Mouse (Mus musculus) right cerebral cortex, postnatal 36 days (tissue): ENCODE results near the gene Naa35.

Experiments used
- DNase-seq, 2 experiments: peaks; one replicate each; pipeline ENCODE4 v3.0.0; 2022; ENCODE audit warnings: low spot score in 2 of 2, mixed read lengths in 1 of 2

Gene Naa35

DNA sequence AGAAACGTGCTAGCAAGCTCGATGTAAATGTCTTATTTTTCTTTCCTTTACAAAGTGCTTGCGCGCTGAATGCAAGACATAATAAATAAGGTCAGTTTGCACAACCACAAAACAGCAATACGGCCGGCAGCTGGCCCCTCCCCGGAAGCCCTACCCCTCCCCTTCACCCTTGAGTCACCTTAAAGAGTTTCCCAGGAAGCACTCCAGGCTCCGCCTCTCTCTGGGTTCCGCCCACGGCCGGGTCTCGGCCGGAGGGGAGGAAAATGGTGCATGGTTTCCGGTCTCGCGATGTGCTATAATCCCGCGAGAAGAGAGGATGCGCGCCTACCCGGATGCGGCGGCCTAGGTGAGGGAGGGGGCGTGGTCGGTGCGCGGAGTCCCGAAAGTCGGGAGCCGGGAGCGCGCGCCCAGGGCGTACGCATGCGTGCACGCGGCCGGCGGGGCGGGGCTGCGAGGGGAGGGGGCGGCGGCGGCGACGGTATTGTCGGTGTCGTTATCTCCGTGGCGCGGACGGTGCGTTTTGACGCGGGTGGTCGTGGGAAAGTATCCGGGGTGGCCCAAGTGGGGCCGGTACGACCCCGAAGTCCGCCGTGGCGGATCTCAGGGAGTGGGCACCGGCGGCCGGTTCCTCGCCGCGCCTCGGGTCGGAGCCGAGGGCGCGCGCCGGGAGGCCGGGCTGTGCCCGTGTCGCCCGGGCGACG lies at the start of gene Naa35, which contains the start of gene Agtpbp1:
Gene Naa35 (plus strand): TSS at position 313 of the 701 bp plus-strand sequence.
Gene Agtpbp1 (minus strand): TSS at position 281 of the 701 bp plus-strand sequence.
- peak; percentile 98 to 99 for DNase-seq

DNA sequence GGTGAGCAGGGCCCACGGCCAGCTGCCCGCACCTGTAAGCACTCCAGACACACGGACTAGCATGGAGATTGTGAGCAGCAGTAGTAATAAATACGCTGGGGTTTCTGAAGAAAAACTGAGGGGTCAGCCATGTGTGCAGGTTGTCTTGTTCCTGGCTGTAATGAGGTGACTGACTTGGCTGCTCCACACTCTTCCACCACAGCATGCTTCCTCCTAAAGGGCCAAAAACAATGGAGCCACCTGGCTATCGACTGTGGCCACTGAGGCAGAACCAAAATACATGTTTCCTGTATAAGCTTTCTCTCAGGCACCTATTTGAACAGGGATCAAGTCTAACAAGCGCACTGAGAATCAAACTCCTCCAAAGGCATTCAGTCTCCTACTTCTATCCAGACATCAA lies 49.3 kb upstream of the Naa35 start:
- no peak for DNase-seq

DNA sequence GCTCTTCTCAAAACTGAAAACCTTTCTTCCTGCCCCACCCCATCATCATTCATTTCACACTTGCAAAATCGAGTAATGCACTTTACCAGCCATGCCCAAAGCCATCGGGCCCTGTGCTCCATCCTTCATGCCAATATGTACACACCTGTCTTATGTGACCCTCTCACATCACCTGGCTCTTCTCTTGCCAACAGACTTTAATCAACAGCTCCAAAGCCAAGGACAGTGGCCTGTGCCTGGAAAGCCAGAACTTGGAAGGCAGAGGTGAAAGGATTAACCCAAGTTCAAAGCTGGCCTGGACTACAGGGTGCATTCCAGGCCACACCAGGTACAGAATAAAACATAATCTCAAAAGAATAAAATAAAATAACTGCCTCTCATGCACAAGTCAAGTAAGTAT lies 48.4 kb upstream of the Naa35 start:
- no peak for DNase-seq

DNA sequence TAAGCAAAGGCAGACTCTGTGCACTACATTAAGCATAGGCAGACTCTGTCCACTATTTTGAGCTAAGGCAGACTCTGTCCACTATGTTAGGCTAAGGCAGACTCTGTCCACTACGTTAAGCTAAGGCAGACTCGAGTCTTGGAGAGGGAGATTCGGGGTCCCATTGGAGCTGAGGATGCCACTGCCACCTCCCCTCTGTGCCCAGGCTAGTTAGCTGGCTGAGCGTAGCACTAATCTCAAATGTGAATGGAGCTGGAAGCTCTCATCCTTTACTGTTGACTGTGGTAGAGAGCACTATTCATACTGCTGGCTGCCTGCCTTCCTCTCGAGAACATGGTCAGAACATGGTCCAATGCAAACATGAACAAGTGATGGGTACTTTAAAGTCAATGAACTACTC lies 46.4 kb upstream of the Naa35 start:
- DNase-seq = no peak

DNA sequence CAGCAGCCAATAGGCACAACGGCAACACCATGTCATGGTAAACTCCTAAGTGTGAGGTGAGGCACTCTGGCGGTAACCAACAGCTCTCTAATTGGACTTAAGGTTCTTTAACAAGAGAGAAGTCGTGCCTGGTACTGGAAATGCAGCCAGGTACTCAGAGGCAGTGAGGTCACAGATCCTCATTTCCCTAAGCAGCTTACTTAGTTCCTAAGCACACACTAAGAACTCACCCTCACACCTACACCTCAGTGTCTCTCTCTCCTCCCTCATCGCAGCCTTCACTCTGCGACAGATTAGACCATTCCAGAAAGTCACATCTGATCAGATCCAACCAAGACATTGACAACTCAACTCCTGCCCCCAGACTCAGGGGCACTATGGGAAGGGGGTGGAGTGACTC lies 45.0 kb upstream of the Naa35 start:
- no peak for DNase-seq

DNA sequence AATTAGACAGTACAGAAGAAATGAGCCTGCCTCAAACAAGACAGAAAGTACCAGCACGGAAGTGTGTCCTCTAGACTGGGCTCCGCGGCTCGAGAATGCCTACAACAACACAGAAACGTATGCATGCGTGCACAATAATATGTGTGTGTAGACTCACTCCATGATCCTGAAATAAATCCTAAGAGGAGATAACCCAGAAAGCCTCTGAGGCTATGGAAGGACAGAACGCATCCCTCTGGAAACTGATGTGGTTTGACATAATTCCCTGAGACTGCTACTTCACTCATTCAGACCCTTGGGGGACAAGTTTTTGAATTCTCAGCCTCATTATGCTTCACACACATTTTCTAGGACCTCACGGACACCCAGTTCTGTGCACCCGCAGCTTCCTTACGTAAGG lies 42.6 kb upstream of the Naa35 start:
- no peak for DNase-seq

DNA sequence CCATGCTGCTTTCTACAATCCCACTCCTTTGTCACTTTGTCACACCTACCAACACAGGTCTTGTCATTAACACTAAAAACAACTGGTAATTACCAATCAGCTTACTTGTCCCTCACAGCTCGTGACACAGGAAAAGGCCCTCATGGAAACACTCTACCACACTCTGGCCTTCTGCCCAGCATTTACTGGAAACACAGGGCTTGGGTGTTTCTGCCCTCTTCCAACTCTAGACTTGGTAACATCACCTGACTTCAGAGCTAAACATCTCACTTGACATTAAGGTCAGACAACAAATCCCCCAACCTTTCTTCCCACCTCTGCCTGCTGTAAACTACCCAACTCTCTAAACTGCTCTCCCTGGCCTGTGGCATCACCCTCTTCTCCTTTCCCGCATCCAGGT lies 38.0 kb upstream of the Naa35 start:
- no peak for DNase-seq

DNA sequence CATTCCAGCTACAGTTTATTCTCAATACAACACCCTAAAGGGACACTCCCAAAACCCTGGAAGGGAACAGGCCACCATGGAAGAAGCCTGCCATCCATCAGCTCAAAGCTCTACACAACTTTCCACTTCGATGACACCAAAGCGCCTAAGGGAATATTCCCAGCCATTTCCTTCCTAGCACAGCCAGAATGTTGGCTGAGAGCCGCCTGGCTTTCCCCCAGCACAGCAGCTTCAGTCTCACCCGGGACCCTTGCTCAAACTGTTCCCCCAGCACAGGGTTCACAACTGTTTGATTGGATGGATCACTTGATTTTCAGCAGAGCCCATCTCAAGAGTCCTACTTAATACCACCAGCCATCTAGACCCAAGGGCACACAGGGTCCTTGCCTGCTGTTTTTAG lies 37.3 kb upstream of the Naa35 start:
- DNase-seq = no peak

DNA sequence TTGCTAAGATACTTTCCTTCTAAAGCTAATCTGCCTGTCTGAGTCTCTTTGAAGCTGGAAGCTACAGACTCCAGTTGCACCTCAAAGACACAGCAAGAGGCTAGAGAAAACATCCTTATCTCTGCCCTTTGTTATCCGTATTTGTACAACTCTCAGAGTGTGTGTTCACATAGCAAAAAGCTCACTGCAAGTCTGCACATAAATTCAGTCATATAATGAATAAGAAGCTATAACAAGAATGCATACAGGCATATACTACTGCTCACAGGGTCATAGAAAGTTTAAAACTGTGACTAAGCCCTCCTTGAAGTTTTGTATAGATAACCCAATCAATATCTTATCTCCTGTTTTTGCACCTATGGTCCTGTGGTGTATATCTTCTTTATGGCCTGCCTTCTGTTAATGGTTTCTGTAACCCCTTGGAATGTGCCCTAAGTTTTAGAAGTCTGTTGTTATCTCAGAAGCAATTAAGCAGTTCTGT lies 35.7 kb upstream of the Naa35 start:
- DNase-seq = no peak

DNA sequence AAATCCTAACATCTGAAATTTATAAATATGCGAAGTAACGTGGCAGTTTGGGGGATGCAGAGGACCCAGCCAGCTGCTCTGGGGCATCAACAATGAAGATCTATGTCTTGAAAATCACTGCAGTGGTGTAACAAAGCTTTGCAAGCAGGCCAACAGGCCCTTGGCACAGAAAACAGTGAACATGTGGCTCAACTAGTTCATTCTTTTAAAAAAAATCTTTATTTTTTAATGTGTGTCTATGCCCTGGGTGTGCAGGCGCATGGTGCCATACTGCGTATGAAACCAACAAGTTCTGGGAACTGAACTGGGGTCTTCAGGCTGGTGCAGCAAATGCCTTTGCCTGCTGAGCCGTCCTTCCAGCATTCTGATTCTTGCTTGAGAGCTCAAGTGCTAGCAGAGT lies 32.8 kb upstream of the Naa35 start:
- no peak for DNase-seq

DNA sequence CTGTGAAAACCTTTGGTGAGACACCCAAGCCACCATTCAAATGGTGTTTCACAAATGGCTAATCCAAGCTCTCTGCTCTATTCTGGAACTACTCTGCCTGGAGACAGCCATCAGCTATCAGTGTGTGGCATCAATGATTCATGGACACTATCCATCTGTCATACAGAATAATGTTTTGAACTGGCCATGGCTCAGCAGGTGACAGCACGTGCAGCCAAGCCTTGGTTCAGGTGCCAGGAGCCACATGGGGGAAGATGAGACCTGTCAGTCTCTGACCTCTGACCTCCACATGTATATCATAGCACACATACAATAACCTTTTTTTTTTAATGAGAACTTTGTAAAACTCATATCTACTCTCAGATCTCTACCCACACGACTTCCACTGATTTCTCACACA lies 32.3 kb upstream of the Naa35 start:
- no peak for DNase-seq

DNA sequence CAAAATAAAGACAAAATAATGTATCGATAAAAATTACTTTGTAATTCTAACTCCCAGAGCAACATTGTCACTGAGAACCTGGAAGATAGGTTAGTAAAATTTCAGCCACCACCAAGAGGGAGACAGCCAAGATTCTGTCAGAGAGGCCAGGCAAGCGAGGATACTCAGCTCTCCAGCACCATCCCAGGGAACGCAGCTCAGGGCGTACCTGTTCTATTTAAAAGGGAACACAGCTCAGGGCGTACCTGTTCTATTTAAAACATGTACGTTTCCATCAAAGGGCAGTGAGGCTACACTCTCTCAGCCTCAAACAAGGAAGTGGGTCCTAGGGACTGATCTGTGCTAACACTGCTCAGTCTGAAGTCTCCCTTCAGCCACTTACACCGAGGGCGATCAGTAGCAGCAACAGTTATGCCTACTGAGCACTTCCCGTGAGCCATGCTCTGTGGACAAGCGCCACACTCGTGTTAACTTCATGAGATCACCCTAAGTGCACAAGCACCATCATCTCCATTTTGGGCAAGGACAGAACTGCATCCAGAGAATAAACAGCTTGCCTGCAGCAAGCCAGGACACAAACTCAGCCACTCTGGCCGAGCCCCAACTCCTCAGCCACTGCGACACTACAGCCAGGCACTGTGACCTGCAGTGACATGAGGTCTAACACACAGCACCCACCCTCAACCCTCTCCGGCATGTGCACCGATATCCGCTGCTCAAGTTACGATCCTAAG lies 30.1 kb upstream of the Naa35 start:
- no peak for DNase-seq

DNA sequence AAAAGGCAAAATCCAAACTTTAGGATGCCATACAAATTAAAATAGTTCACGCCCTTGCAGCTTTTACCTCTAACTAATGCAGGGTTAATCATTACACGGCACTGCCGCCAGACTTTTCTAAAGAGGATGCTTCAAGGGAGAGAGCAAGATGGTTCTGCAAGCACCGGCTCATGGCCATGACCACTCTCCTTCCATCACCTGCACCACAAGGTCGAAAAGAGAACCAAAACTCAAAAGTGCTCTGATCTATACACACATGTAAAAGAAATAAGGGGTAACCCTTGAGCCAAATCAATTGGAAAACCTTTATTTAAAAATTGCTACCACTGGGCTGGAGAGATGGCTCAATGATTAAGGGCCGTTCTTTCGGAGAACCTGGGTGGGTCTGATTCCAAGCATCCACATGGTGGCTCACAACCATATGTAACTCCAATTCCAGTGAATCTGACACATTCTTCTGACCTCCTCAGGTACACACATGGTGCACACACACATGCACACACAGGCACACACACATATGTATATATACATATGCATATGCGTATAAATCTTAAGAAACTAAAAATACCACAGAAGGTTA lies 29.4 kb upstream of the Naa35 start:
- DNase-seq = no peak

DNA sequence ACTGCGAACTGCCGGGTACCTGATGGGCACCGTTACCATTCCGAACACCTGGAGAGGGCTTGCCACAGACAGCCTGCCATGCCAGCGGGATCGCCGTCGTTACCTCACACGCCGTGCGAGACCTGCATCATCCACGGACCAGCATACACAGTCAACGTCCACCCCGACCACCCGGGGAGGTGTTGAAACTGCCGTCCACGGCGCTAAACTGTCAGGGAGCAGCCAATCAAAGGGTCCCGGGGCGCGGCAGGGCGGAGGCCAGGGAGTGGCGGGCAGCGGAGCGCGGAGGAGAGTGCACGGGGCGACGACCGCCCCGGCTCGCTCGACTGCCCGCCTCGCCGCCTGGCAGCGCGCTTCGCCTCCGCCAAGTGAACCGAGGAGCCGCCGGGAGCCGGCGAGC lies 28.4 kb upstream of the Naa35 start:
- peak; percentile 20 to 26 for DNase-seq

DNA sequence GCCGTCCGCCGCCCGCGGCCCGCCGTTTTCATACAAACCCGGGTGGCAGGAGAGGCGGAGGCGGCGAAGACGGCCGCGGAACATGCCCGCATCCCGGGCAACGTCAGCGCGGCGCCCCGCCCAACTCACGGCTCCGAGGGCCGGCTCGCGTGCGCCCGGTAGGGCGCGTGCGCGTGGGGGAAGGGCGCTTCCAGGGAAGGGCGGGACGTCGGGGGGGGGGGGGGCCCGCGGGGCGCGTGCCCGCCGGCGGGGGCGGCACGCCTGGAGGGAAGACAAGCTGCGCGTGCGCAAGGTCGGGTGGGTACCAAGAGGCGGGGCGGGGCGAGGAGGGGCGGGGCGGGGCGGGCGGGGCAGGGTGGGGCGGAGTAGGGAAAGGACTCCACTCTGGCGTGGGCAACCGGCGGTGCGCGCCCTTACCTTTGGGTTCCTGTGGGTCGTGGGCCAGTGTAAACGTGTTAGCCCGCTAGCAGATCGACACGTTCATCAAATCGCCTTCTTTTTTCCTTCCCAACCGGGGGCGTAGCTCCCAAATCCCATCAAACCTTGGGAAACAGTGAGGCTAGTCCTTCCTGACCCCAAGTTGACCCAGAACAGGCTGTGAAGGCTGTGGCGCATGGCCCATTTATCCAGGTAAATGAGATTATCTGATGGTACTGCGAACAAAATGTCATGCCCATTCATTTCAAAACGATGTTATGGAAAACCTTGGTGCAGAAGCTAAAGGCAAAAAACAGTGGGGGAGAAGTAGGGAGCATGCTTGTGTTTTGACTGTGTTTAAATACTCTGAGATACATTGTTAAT lies 27.7 kb upstream of the Naa35 start:
- peak; percentile 82 to 86 for DNase-seq

DNA sequence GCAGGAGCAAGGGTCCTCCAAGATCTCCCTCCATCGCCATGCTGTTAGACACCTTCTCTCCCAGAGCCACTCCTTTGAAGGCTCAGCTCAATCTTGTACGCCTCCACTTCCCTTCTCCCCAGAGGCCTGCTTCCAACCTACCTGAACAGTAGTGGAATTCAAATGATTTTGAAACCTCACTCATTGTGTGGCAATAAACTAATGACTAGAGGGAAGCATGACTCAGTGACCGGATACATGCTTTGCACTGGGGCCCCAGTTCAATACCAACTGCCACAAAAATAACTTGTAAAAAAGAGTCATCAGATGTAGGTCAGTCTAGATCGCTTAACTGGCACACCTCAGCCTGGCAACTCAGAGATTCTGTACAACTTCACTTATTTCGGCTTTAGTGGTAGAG lies 26.3 kb upstream of the Naa35 start:
- DNase-seq = no peak

DNA sequence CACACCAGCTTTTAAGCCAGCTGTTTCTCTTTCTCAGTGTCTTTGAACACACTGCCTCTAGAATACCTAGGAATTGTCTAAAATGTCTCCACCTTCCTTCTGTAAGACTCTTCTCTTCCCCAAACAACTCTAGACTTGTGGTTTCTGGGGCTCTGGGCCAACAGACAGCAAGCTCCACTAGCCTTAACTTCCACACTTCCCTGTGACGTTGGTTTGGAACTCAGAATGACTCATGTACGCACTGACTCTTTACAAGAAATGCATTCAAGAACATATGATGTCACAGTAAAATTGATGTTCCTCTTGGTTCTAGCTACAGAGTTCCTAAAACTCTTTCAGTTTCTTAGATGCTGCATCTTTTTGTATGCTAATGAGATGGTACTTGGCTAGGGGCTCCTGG lies 22.6 kb upstream of the Naa35 start:
- no peak for DNase-seq

DNA sequence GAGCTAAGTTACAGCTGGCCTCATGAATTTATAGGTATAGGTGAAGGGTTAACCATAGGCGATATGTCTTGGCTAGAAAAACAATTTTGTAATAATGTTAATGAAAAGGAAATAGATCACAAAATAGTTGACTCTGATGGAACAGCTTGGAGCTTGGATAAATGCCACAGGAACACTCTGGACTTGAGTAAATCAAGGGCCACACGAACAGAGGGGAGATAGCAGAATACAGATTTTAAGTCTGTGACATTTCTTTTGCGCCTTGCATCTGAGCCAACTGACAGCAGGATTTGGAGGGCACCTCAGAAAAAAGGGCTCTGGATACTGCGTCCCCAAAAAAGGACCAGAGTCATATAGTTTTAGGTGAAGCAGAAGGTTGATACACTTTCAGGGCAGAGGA lies 20.6 kb upstream of the Naa35 start:
- no peak for DNase-seq

DNA sequence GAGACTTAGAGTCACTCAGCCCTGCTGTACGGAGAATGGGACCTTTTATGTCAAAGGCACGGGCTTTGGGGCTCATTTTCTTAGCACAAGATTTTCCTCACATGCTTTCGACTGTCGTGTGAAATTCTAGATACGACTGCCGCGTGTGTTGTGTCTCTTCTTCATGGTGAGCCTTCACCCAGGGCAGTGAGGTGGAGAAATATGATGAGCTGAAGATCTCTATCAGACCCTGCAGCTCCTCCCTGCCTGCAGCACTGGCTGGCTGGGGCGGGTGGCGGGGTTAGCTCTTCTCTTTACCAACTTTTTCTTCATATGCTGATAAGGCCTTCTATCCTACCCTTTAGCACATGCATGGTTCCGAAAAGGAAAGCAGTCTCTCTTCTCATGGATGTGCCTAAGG lies 20.1 kb upstream of the Naa35 start:
- no peak for DNase-seq

DNA sequence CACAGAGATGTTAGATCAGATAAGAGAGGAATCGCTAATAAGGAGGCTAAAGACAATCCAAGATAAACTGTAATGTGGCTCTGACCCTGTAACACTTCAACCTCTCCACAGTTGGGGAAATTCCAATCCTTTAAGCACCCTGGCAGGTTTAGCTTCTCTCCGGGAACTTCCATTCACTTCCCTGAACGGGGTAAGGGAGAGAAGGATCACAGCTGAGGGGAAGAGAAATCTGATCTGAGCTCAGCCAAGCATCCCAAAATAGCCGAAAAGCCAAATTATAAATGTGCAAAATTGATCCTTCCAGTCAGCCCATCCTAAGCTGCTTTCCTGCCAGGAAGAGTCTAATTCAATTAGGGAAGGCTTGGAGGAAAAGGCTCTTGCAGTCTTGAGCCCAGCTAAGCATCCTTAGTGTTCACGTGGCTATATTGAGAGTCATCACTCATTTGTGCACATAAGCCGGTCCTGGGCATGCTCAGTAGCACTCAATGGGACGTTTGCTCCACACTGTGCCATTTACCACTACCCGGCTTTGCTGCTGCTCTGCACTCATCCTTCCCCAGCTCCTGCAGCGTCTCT lies 19.0 kb upstream of the Naa35 start:
- DNase-seq = no peak

DNA sequence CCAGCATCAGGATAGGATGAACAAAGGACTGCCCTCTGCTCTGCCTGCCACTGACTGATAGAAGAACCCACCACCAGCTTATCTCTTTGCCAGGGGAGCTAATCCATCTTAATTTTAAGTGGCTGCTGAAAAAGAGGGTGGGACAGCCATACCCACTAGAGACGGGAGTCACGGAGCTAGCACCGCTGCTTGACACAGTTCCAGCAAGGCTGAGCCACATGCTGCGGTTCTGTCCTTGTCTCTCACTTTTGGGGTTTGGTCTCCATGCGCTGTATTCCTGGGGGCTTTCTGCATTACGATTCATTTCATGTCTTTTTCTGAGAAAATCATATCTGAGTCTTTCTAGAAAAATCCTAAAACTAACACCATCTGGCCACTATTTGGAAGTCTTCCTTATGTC lies 14.0 kb upstream of the Naa35 start:
- DNase-seq = no peak

DNA sequence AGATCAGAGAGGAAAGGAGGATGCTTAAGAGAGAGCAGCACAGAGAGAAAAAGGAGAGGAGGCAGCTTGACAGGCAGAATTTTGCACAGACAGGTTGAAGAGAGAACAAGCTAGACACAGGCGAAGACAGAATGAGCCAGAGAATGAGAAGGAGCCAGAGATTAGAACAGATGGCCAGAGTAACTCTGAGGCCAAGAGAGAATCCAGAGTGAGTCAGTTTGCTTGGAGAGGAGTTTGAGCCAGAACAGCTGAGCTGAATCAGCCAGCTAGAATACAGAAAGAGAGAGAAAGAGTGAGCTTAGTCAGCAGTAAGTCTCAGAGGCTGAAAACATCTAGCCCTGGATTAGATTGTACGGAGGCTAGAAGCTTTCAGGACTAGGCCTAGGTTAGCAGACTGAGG lies 12.5 kb upstream of the Naa35 start:
- peak; percentile 43 to 64 for DNase-seq
